Mouse (Mus musculus): ENCODE results near the gene Grk6. TPM values are rescaled to one million over a fixed set of nuclear protein-coding genes. Genes with fewer than 3 reads are reported as not detected.

The Grk6 gene
- polyA plus RNA-seq, 1 experiment from 2014 or later = 41.4 TPM

DNA sequence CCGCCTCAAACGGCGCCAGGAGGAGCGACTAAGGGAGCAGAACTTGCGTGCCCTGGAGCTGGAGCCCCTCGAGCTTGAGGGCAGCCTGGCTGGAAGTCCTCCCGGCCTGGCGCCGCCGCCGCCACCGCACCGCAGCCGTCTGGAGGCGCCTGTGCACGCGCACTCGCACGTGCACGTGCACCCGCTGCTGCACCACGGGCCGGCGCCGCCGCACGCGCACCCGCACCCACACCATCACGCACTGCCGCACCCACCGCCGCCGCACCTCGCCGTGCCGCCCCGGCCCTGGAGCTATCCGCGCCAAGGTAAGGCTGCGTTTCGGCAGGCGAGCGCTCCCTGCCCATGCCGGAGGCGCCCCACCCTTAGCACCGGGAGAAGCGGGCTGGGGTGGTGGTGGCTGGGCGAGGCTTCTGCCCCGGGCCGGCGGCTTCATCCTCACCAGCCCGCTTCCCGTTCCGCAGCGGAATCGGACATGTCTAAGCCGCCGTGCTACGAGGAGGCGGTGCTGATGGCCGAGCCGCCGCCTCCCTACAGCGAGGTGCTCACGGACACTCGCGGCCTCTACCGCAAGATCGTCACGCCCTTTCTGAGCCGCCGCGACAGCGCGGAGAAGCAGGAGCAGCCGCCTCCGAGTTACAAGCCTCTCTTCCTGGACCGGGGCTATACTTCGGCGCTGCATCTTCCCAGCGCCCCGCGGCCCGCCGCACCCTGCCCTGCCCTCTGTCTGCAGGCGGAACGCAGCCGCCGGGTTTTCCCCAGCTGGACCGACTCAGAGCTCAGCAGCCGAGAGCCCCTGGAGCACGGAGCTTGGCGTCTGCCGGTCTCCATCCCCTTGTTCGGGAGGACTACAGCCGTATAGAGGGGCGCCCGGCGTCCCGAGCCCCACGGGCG is 27.5 kb downstream of the Grk6 start:
- H3K9ac ChIP-seq = peak overlapping the region; percentile 68
- peak overlapping the region; percentile 89 for H3K27ac ChIP-seq
- peak overlapping the region; percentile 44 for H3K4me3 ChIP-seq
- under 1% methylated on average over 100 of the region's 103 CpGs for WGBS
- peak overlapping the region; percentile 97 for H3K4me2 ChIP-seq
- H3K36me3 ChIP-seq (replicated peaks) = peaks cover 28% of the 10 kb centered on the region
- H3K4me1 ChIP-seq = peaks cover 81% of the 10 kb centered on the region
- ATAC-seq (replicated peaks) = peak; percentile 57
- H3K9me3 ChIP-seq = no peaks in the 10 kb centered on the region
- H3K27me3 ChIP-seq (replicated peaks) = no peaks in the 10 kb centered on the region

DNA sequence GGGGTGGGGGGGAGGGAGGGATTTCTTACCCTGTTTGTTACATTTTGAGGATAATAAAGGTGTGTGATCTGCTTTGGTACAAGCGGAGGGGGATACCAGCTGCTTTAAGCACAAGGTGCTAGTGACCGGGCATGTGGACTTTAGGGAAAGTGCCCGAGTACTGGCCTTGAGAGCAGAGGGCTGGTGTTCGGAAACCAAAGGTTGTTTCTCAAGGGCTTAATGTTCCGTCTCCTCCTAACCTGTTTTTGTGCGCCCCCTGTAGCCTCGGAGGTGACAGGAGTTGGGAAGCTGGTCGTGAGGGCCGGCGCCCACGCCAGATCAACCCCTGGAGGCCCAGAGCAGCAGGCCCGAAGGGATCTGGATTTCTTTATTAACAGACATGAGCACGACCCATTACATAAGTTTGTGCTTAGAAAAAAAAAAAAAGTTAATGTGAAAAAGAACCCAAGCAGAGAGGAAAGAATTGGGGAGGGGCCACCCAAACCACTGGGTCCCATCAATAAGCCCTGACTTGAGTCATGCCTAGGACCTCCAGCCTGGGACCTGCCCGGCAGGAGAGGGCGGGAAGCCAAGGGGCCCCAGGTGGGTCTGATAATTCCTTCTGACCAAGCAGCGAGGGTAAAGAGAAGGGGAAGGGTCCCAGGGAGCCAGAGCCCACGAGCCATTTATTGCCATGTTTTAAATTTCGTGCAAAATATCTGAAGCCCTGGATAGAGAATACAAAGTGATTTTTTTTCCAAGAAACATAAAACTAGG is 28.4 kb downstream of the Grk6 start:
- no peak for ATAC-seq (replicated peaks)
- Histone ChIP-seq H3K4me2 (peak overlapping the region; percentile 97), H3K27me3 (replicated peaks) (no peaks in the 10 kb centered on the region), H3K9me3 (no peaks in the 10 kb centered on the region), H3K27ac (peak overlapping the region; percentile 89), H3K4me1 (peaks cover 72% of the 10 kb centered on the region), H3K36me3 (replicated peaks) (peaks cover 30% of the 10 kb centered on the region), H3K4me3 (peak overlapping the region; percentile 44), H3K9ac (peak overlapping the region; percentile 68; the same call in 1 of the 2 replicates)
- WGBS = 17% methylated on average over 18 of the region's 18 CpGs

GRCm38 (mm10) chr13:55473961-55474360 is 29.1 kb downstream of the Grk6 start:
- Histone ChIP-seq H3K4me2 (0 out of 2 replicates have a peak overlapping the region, but pooled peaks have one; percentile 3), H3K27me3 (replicated peaks) (no peaks in the 10 kb centered on the region), H3K27ac (peak overlapping the region; percentile 89), H3K4me1 (peaks cover 65% of the 10 kb centered on the region), H3K9ac (0 out of 2 replicates have a peak overlapping the region, but pooled peaks have one; percentile 11), H3K36me3 (replicated peaks) (peaks cover 33% of the 10 kb centered on the region), H3K9me3 (no peaks in the 10 kb centered on the region), H3K4me3 (no peak overlapping the region)
- 51% methylated on average over 11 of the region's 11 CpGs for WGBS
- no peak for ATAC-seq (replicated peaks)

- ATAC-seq (replicated peaks) = 0 out of 2 replicates have a peak, but pooled peaks have one; percentile 3
- no peaks in the 10 kb centered on the region for H3K27me3 ChIP-seq (replicated peaks)
- 0 out of 2 replicates have a peak overlapping the region, but pooled peaks have one; percentile 5 for H3K4me2 ChIP-seq
- H3K27ac ChIP-seq = peak overlapping the region; percentile 89
- no peak overlapping the region for H3K4me3 ChIP-seq
- no peak overlapping the region for H3K9ac ChIP-seq
- peaks cover 58% of the 10 kb centered on the region for H3K4me1 ChIP-seq
- H3K36me3 ChIP-seq (replicated peaks) = peaks cover 40% of the 10 kb centered on the region
- no peaks in the 10 kb centered on the region for H3K9me3 ChIP-seq
- 7% methylated on average over 5 of the region's 5 CpGs for WGBS
Measured at GRCm38 (mm10) chr13:55474621-55475069, 29.8 kb downstream of the Grk6 start.

GRCm38 (mm10) chr13:55475750-55476149 is 30.9 kb downstream of the Grk6 start:
- ATAC-seq (replicated peaks) = no peak
- H3K9ac ChIP-seq = no peak overlapping the region

GRCm38 (mm10) chr13:55476256-55476655 is 31.4 kb downstream of the Grk6 start:
- Histone ChIP-seq H3K27me3 (replicated peaks) (no peaks in the 10 kb centered on the region), H3K4me3 (no peak overlapping the region), H3K4me1 (peaks cover 42% of the 10 kb centered on the region), H3K36me3 (replicated peaks) (peaks cover 54% of the 10 kb centered on the region), H3K9me3 (no peaks in the 10 kb centered on the region), H3K9ac (0 out of 2 replicates have a peak overlapping the region, but pooled peaks have one; percentile 14), H3K27ac (peak overlapping the region; percentile 23; the same call in 1 of the 2 replicates), H3K4me2 (no peak overlapping the region)
- WGBS = 92% methylated on average over 8 of the region's 8 CpGs
- ATAC-seq (replicated peaks) = no peak

More at GRCm38 (mm10) chr13:55475750-55476149, 30.9 kb downstream of the Grk6 start:
- WGBS = 84% methylated on average over 5 of the region's 5 CpGs
- H3K27ac ChIP-seq = peak overlapping the region; percentile 23
- peaks cover 47% of the 10 kb centered on the region for H3K4me1 ChIP-seq
- no peaks in the 10 kb centered on the region for H3K27me3 ChIP-seq (replicated peaks)
- no peak overlapping the region for H3K4me2 ChIP-seq
- H3K4me3 ChIP-seq = no peak overlapping the region
- peaks cover 49% of the 10 kb centered on the region for H3K36me3 ChIP-seq (replicated peaks)
- H3K9me3 ChIP-seq = no peaks in the 10 kb centered on the region

- peaks cover 65% of the 10 kb centered on the region for H3K36me3 ChIP-seq (replicated peaks)
- H3K27ac ChIP-seq = 0 out of 2 replicates have a peak overlapping the region, but pooled peaks have one; percentile 14
- ATAC-seq (replicated peaks) = no peak
- no peaks in the 10 kb centered on the region for H3K27me3 ChIP-seq (replicated peaks)
- no peak overlapping the region for H3K4me3 ChIP-seq
- WGBS = 72% methylated on average over 16 of the region's 16 CpGs
- no peaks in the 10 kb centered on the region for H3K9me3 ChIP-seq
- H3K9ac ChIP-seq = no peak overlapping the region
- no peak overlapping the region for H3K4me2 ChIP-seq
- peaks cover 36% of the 10 kb centered on the region for H3K4me1 ChIP-seq
Measured at GRCm38 (mm10) chr13:55477492-55477891, 32.6 kb downstream of the Grk6 start.

DNA sequence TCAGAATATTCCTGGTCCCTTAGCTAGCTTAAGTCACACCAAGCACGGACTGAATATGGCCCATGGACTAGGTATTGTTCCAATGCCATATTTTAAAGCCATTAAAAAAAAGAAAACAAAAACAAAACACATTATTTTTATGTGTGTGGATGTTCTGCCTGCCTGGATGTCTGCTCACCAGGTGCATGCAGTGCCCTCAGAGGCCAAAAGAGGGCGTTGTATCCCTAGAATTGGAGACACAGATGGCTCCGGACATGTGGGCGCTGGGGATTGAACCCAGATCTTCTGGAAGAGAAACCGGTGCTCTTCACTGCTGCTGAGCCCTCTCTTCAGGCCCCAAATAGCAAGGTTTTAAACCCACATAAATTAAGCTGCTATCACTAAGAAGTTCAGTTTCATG is 33.2 kb downstream of the Grk6 start:
- Histone ChIP-seq H3K4me1 (peaks cover 36% of the 10 kb centered on the region), H3K4me3 (no peak overlapping the region), H3K9ac (no peak overlapping the region), H3K27me3 (replicated peaks) (no peaks in the 10 kb centered on the region), H3K36me3 (replicated peaks) (peaks cover 65% of the 10 kb centered on the region), H3K9me3 (no peaks in the 10 kb centered on the region), H3K27ac (no peak overlapping the region), H3K4me2 (no peak overlapping the region)
- 54% methylated on average over 5 of the region's 5 CpGs for WGBS
- ATAC-seq (replicated peaks) = no peak

DNA sequence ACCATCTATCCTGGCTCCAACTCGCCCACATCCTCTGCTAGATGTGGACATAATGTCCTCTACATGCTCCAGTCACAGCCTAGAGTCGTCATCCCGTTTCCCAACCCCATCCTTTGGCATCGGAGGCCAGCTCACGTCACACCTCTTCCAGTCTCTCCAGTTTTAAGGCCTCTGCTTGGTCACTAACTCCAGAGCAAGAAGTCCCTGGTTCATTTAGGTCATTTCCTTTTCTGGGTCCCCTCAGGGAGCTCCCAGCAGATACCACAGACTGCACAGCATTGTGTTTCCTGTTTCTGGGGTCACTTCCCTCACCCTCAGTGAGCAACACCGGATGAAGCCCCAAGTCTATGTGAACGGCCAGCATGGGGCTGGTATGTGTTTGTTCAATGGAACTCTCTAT is 34.1 kb downstream of the Grk6 start:
- Histone ChIP-seq H3K4me2 (no peak overlapping the region), H3K4me3 (no peak overlapping the region), H3K9me3 (no peaks in the 10 kb centered on the region), H3K27me3 (replicated peaks) (no peaks in the 10 kb centered on the region), H3K36me3 (replicated peaks) (peaks cover 65% of the 10 kb centered on the region), H3K4me1 (peaks cover 36% of the 10 kb centered on the region), H3K27ac (no peak overlapping the region; the same call in 1 of the 2 replicates), H3K9ac (no peak overlapping the region)
- 85% methylated on average over 7 of the region's 7 CpGs for WGBS
- no peak for ATAC-seq (replicated peaks)

DNA sequence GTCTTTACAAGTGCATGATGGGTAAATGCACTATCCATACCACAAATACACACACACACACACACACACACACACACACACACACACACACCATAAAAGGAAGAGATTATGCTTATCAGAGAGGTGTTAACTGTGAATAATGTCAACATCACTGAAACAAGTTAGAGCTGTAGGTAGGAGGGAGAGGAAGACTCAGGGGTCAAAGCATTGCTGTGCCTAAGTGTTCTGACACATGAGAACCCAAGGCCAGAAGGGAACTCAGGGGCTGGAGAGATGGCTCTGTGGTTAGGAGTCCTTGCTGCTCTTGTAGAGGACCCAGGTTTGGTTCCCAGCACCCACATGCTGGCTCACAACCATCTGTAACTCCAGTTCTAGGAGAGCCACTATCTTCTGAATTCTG is 35.1 kb downstream of the Grk6 start:
- H3K4me1 ChIP-seq = peaks cover 36% of the 10 kb centered on the region
- no peak overlapping the region for H3K9ac ChIP-seq
- peaks cover 61% of the 10 kb centered on the region for H3K36me3 ChIP-seq (replicated peaks)
- no peaks in the 10 kb centered on the region for H3K27me3 ChIP-seq (replicated peaks)
- no peaks in the 10 kb centered on the region for H3K9me3 ChIP-seq
- no peak overlapping the region for H3K4me3 ChIP-seq
- no peak for ATAC-seq (replicated peaks)
- no peak overlapping the region for H3K27ac ChIP-seq
- H3K4me2 ChIP-seq = no peak overlapping the region

- 0 out of 2 replicates have a peak overlapping the region, but pooled peaks have one; percentile 100 for H3K9ac ChIP-seq
- peak overlapping the region; percentile 94 for H3K4me2 ChIP-seq
- H3K27ac ChIP-seq = peak overlapping the region; percentile 99
- ATAC-seq (replicated peaks) = no peak
- H3K36me3 ChIP-seq (replicated peaks) = peaks cover 35% of the 10 kb centered on the region
- H3K27me3 ChIP-seq (replicated peaks) = no peaks in the 10 kb centered on the region
- no peaks in the 10 kb centered on the region for H3K9me3 ChIP-seq
- WGBS = 73% methylated on average over 7 of the region's 7 CpGs
- H3K4me3 ChIP-seq = peak overlapping the region; percentile 77; the same call in 1 of the 2 replicates
- H3K4me1 ChIP-seq = peaks cover 46% of the 10 kb centered on the region
Measured at GRCm38 (mm10) chr13:55482542-55482941, 37.7 kb downstream of the Grk6 start.

DNA sequence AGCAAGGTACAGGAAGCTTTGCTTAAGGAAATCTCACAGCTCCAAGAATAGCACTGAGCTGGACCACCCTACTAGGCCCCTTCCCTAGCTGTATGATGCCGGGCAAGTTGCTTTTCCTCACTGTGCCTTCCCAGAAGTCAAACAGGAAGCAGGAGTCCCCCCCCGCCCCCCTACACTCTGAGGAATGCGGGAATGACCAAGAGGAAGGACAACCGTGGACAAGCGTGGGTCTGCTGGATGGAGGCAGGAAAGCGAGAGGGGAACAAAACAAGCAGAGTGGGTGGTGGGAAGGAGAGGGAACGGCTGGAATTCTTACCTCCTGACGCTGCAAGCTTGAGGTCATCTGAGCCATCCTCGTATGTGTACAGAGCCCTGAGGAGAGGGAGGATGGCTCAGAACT is 38.2 kb downstream of the Grk6 start:
- 33% methylated on average over 9 of the region's 9 CpGs for WGBS
- Histone ChIP-seq H3K9ac (peak overlapping the region; percentile 100), H3K27me3 (replicated peaks) (no peaks in the 10 kb centered on the region), H3K4me3 (peak overlapping the region; percentile 77), H3K4me1 (peaks cover 46% of the 10 kb centered on the region), H3K27ac (peak overlapping the region; percentile 99), H3K4me2 (peak overlapping the region; percentile 94), H3K36me3 (replicated peaks) (peaks cover 35% of the 10 kb centered on the region), H3K9me3 (no peaks in the 10 kb centered on the region)
- no peak; the same call in 1 of the 2 replicates for ATAC-seq (replicated peaks)

Measured in midbrain, embryonic 15.5 days (tissue).